Mouse (Mus musculus): ENCODE results near the gene Dok5. TPM values are rescaled to one million over a fixed set of nuclear protein-coding genes. Genes with fewer than 3 reads are reported as not detected.

Dok5 gene
- polyA plus RNA-seq (2015; fragmentation: Nextera tagmentation; extraction: Ambion mirVana), result 73.9 and 76.7 TPM in 2 replicates

DNA sequence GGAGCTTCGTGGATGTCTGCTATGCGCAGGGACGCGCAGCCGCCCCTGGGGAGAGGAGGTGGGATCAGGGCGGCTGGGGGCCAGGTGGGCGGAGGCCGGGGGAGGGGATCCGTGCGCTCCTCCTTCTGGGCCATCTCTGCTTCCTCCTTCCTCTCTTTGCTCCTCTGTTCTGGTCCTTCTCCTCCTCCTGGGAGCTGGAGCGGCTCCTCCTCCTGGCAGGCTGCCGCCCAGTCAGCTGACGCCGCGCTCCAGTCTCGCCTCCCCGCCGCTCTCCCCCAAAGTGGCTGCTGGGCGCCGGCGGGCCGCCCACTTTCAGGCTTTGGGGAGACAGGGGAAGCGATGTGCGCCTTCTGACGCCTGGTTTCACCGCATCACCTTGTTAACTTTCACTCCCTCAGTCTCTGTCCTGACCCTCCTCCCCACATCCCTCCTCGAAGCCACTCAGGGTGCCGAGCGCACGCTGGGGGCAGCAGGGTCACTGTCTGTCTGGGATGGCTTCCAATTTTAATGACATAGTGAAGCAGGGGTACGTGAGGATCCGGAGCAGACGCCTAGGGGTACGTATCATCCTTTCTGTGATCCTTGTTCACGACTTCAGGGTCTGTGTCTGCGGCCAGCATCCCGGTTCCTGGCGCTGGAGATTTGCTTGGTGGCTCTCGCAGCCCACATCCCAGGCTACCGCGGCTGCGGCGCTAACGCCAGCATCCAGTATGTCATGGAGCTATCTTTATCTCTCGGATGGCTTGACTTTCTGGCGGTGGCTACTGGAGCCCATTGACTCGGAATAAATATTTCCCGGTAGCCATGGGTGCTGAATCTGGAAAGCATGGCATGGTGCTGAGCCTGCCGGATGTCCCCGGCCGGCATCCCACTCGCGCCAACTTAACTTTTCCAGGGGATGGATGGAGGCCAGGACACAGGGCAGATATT lies at the start of gene Dok5:
Dok5 (plus strand) TSS at position 176 of the 930 bp plus-strand sequence.
- H3K4me1 ChIP-seq, result peaks cover 32% of the 10 kb centered on the region
- H3K4me3 ChIP-seq, result peak within 1 kb of the TSS; percentile 53
- peak within 1 kb of the TSS; percentile 68 for H3K4me2 ChIP-seq (replicated peaks)
- peak within 1 kb of the TSS; percentile 56 for H3K9ac ChIP-seq (replicated peaks)
- no peaks in the 10 kb centered on the region for H3K9me3 ChIP-seq
- H3K27ac ChIP-seq (replicated peaks), result peak within 1 kb of the TSS; percentile 72
- no peaks in the 10 kb centered on the region for H3K36me3 ChIP-seq
- 2% methylated on average over 53 of the region's 53 CpGs for WGBS
- no peaks in the 10 kb centered on the region for H3K27me3 ChIP-seq
- peak; percentile 91 for ATAC-seq (replicated peaks)

- Histone ChIP-seq H3K4me3 (no peak overlapping the region), H3K4me1 (no peaks in the 10 kb centered on the region), H3K4me2 (replicated peaks) (no peak overlapping the region), H3K27me3 (no peaks in the 10 kb centered on the region), H3K27ac (replicated peaks) (no peak overlapping the region), H3K9ac (replicated peaks) (no peak overlapping the region), H3K36me3 (no peaks in the 10 kb centered on the region), H3K9me3 (no peaks in the 10 kb centered on the region)
- no peak for ATAC-seq (replicated peaks)
- WGBS, result 83% methylated on average over 2 of the region's 2 CpGs
Measured at GRCm38 (mm10) chr2:170683385-170683784, 48.2 kb upstream of the Dok5 start.

- no peak for ATAC-seq (replicated peaks)
- Histone ChIP-seq H3K4me2 (replicated peaks) (no peak overlapping the region), H3K36me3 (no peaks in the 10 kb centered on the region), H3K9ac (replicated peaks) (no peak overlapping the region), H3K4me1 (no peaks in the 10 kb centered on the region), H3K27ac (replicated peaks) (no peak overlapping the region), H3K27me3 (no peaks in the 10 kb centered on the region), H3K9me3 (no peaks in the 10 kb centered on the region), H3K4me3 (no peak overlapping the region)
- 82% methylated on average over 23 of the region's 23 CpGs for WGBS
Measured at GRCm38 (mm10) chr2:170695071-170695936, 36.3 kb upstream of the Dok5 start.

DNA sequence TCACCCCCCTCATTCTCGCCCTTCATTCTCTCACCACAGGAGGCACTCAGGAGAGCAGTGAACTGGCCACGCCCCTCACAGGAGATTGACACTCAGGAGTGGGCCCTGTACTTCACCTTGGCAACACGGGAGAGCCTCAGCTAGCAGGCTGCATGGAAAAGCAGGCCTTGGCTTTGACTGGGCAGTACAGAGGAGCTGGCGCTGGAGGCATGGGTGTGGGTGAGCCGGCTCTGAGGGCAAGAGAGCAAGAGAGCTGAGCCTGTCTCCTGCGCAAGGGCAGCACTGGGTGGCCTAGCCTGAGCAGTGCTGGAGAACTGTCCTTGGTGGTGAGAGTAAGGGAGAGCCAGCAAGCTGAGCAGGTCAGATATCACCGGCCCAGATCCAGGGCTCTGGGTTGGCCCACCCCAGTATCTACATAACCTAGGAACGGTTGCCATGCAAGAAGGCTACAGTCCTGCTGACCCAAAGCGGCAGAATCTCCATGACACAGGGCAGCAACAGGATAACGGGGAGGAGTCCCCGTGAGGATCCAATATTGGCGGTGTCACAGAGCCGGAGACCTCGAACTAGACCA lies 35.6 kb upstream of the Dok5 start:
- no peaks in the 10 kb centered on the region for H3K27me3 ChIP-seq
- H3K36me3 ChIP-seq, result no peaks in the 10 kb centered on the region
- no peaks in the 10 kb centered on the region for H3K4me1 ChIP-seq
- 74% methylated on average over 14 of the region's 14 CpGs for WGBS
- no peak overlapping the region for H3K9ac ChIP-seq (replicated peaks)
- no peak overlapping the region for H3K4me2 ChIP-seq (replicated peaks)
- ATAC-seq (replicated peaks), result no peak
- no peak overlapping the region for H3K4me3 ChIP-seq
- no peak overlapping the region for H3K27ac ChIP-seq (replicated peaks)
- H3K9me3 ChIP-seq, result no peaks in the 10 kb centered on the region

DNA sequence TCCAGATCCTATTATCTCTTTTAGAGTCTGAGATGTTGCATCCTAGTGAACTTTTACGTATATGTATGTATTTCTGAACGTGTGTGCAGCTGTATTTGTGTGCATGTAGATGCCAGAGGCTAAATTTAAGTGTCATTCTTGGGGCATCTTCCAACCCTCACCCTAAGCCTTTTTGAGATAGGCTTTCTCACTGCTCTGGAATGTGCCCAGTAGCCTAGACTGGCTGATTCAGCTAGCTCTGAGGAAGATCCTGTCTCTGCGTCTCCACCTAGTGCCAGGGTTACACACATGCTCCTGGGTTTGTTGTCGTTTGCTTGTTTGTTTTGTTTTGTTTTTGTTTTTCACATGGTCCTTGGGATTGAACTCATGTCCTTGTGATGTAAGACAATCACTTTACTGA lies 31.1 kb upstream of the Dok5 start:
- no peak for ATAC-seq (replicated peaks)
- Histone ChIP-seq H3K27ac (replicated peaks) (no peak overlapping the region), H3K9ac (replicated peaks) (no peak overlapping the region), H3K27me3 (no peaks in the 10 kb centered on the region), H3K9me3 (no peaks in the 10 kb centered on the region), H3K4me2 (replicated peaks) (no peak overlapping the region), H3K4me3 (no peak overlapping the region), H3K36me3 (no peaks in the 10 kb centered on the region), H3K4me1 (no peaks in the 10 kb centered on the region)
- 89% methylated on average over 4 of the region's 4 CpGs for WGBS

- Histone ChIP-seq H3K4me1 (no peaks in the 10 kb centered on the region), H3K27ac (replicated peaks) (no peak overlapping the region), H3K36me3 (no peaks in the 10 kb centered on the region), H3K9ac (replicated peaks) (no peak overlapping the region), H3K9me3 (no peaks in the 10 kb centered on the region), H3K27me3 (no peaks in the 10 kb centered on the region), H3K4me2 (replicated peaks) (no peak overlapping the region), H3K4me3 (no peak overlapping the region)
- no peak for ATAC-seq (replicated peaks)
- WGBS, result 96% methylated on average over 4 of the region's 4 CpGs
Measured at GRCm38 (mm10) chr2:170706488-170706887, 25.1 kb upstream of the Dok5 start.

DNA sequence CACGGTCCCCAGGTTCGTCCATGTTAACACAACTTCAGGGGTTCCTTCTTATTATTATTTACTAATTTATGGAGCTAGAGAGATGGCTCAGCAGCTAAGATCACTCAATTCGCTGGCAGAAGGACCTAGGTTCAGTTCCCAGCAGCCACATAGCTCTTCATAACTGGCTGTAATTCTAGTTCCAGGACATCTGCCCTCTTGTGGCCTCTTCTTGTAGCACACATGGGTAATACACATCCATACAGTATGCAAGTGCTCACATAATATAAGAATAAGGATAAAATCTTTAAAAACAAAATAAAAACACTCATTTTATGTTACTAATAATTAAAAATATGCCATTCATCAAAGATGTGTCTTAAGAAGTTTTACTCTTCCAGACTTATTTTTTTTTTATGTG lies 23.9 kb upstream of the Dok5 start:
- WGBS, result 88% methylated on average over 3 of the region's 3 CpGs
- no peak overlapping the region for H3K9ac ChIP-seq (replicated peaks)
- ATAC-seq (replicated peaks), result no peak
- H3K9me3 ChIP-seq, result no peaks in the 10 kb centered on the region
- H3K27me3 ChIP-seq, result no peaks in the 10 kb centered on the region
- H3K4me3 ChIP-seq, result no peak overlapping the region
- no peaks in the 10 kb centered on the region for H3K4me1 ChIP-seq
- no peak overlapping the region for H3K27ac ChIP-seq (replicated peaks)
- H3K36me3 ChIP-seq, result no peaks in the 10 kb centered on the region
- H3K4me2 ChIP-seq (replicated peaks), result no peak overlapping the region

DNA sequence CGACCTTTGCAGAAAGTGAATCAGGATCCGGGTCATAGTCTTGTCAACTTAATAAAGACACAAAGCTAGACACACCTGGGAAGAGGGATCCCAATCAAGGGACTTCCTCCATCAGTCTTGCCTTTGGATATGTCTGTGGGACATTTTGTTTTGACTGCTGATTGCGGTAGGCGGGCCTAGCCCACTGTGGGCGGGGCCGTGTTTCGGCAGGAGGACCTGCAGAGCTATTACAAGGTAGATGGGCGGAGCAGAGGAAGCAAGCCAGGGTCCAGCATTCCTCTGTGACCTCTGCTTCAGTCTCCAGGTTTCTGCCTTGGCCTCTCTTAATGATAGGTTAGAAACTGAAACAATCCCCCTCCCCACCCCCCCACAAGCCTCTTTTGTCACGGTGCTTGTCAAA lies 22.7 kb upstream of the Dok5 start:
- ATAC-seq (replicated peaks), result no peak
- no peak overlapping the region for H3K4me3 ChIP-seq
- no peaks in the 10 kb centered on the region for H3K9me3 ChIP-seq
- no peak overlapping the region for H3K4me2 ChIP-seq (replicated peaks)
- no peaks in the 10 kb centered on the region for H3K36me3 ChIP-seq
- no peaks in the 10 kb centered on the region for H3K27me3 ChIP-seq
- no peak overlapping the region for H3K9ac ChIP-seq (replicated peaks)
- H3K4me1 ChIP-seq, result no peaks in the 10 kb centered on the region
- WGBS, result 77% methylated on average over 9 of the region's 9 CpGs
- H3K27ac ChIP-seq (replicated peaks), result no peak overlapping the region

- Histone ChIP-seq H3K27me3 (no peaks in the 10 kb centered on the region), H3K9me3 (no peaks in the 10 kb centered on the region), H3K4me1 (no peaks in the 10 kb centered on the region), H3K9ac (replicated peaks) (no peak overlapping the region), H3K36me3 (no peaks in the 10 kb centered on the region), H3K4me3 (no peak overlapping the region), H3K4me2 (replicated peaks) (no peak overlapping the region), H3K27ac (replicated peaks) (no peak overlapping the region)
- no peak for ATAC-seq (replicated peaks)
- WGBS, result 90% methylated on average over 11 of the region's 11 CpGs
Measured at GRCm38 (mm10) chr2:170712658-170713285, 18.8 kb upstream of the Dok5 start.

DNA sequence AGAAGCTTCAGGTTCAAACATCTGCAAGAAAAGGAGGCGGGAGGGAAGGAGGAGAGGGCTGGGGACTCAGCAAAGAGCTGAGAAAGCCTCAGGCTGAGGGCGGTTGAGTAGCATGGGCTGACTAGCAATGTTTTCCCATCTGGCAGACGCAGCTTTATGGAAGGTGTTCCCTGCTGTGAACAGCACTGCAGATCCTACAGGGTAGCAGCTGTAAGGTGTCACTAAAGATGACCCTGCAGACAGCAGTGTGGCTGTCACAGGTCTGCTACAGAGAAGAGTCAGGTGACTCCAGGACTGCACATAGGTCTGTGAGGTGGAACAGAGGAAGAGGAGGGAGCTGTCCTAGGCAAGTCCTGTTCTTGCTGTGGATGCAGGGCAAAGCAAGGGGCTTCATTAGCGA lies 11.2 kb upstream of the Dok5 start:
- no peak overlapping the region for H3K9ac ChIP-seq (replicated peaks)
- no peak overlapping the region for H3K4me2 ChIP-seq (replicated peaks)
- 33% methylated on average over 4 of the region's 4 CpGs for WGBS
- H3K36me3 ChIP-seq, result no peaks in the 10 kb centered on the region
- no peaks in the 10 kb centered on the region for H3K9me3 ChIP-seq
- no peak overlapping the region for H3K4me3 ChIP-seq
- H3K27me3 ChIP-seq, result no peaks in the 10 kb centered on the region
- no peaks in the 10 kb centered on the region for H3K4me1 ChIP-seq
- no peak for ATAC-seq (replicated peaks)
- H3K27ac ChIP-seq (replicated peaks), result no peak overlapping the region

DNA sequence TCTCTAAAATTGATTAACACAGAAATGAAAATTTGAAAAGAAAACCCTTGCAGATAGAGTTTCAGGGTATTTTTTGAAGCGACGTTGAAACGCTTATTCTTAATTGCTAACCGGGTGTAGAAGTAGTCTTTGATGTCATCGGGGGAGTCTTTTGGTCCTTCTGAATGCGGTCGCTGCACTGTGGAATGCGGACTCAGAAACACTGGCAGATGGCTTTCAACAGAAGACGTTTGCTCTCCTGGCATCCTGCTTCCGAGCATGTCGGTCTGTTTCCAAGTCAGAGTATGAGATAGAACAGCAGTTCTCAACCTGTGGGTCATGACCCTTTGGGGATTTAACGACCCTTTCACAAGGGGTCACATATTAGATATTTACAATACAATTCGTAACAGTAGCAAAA lies 7.5 kb upstream of the Dok5 start:
- no peak for ATAC-seq (replicated peaks)
- Histone ChIP-seq H3K4me1 (no peaks in the 10 kb centered on the region), H3K36me3 (no peaks in the 10 kb centered on the region), H3K27me3 (no peaks in the 10 kb centered on the region), H3K4me2 (replicated peaks) (no peak overlapping the region), H3K4me3 (no peak overlapping the region), H3K9me3 (no peaks in the 10 kb centered on the region), H3K27ac (replicated peaks) (no peak overlapping the region), H3K9ac (replicated peaks) (no peak overlapping the region)
- WGBS, result 49% methylated on average over 13 of the region's 13 CpGs

DNA sequence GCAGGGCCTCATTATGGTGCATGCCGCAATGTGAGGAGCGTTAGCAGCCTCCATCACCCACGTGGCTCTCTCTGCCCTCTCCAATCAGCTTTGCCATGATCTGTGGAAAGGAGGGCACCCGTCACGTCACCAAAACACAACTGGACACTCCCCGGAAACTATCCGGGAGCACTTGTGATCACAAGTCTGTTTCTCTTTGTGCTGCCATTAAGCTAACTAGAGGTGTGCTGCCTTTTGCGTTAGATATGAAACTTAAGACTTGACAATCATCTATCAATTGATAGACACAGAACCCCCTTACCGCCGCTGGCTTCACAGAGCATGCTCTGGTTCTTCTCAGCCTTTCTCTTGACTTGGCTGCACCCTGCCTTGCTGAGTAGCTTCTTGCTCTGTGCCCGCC lies 6.9 kb upstream of the Dok5 start:
- Histone ChIP-seq H3K4me1 (no peaks in the 10 kb centered on the region), H3K27me3 (no peaks in the 10 kb centered on the region), H3K36me3 (no peaks in the 10 kb centered on the region), H3K9ac (replicated peaks) (no peak overlapping the region), H3K4me2 (replicated peaks) (no peak overlapping the region), H3K27ac (replicated peaks) (no peak overlapping the region), H3K9me3 (no peaks in the 10 kb centered on the region), H3K4me3 (no peak overlapping the region)
- ATAC-seq (replicated peaks), result no peak
- WGBS, result 91% methylated on average over 11 of the region's 11 CpGs

All from forebrain, embryonic 15.5 days (tissue).